In the genomic region with DNA sequence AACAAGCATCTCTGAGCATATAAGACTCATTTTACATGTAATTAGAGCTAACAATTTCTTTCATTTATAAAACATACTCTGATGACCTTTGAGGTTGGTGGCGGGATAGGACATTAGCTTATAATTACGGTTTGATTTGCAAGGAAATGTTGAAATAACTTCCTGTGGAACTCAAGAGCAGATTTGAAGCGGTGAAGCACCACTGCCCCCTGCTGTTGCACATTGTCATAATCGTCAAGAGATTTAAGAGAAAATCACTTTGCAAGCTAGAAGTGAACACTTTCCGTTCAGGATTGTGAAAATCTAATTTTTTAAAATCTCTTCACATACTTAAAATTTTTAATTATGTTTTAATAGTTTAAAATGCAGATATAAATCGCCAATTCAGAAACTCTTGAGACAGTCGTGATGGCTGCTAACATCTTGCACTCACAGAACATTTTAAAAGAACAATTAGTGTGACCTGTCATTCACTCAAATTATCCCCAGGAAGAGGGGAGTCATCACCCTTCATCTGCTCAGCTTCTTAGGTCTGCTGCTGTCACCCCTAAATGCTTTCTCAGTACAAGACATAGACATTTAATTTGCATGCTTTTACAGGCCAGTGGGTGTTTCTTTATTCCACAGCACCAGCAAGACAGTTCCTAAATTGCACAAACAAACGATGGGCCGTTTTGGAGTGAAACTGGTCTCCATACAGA, we compare ENCODE assay signal across 9 mouse cellular contexts.
DNase-seq lines count a peak whose midpoint lies in the region; ATAC-seq and TF ChIP-seq lines count a peak whose summit lies in the region.
"Had no signal": no experiment of that assay in that cellular context is flagged by ENCODE, and none has a peak within 500 bp of the region (broad histone marks: within the 10 kb centered on the region; RNA-seq: fewer than 3 reads in every experiment).

No protein-coding gene starts in this region.

- in situ Hi-C loops in Patski (cut with MboI; ENCODE audit: low pct_unique_long_range_greater_than_20kb) = loop anchor here (5.0 to 10.0 kb wide), 3 partner anchors 150 to 503 kb away; no protein-coding TSS in a partner anchor

- H3K4me1 ChIP-seq in intestine, embryonic 14.5 days (replicated peaks; ENCODE audit: control insufficient read depth, insufficient read depth, low read length) = no peaks in the 10 kb centered on the region; the same call in 1 of the 2 replicates
- peaks cover 4% of the 10 kb centered on the region; the same call in 1 of the 2 replicates for H3K4me1 ChIP-seq in intestine, embryonic 15.5 days (replicated peaks)
- H3K4me1 ChIP-seq: limb, embryonic 15.5 days had no signal

- H3K9ac ChIP-seq in intestine, embryonic 14.5 days (ENCODE audit: low read length) = no peak overlapping the region
- no peak overlapping the region for H3K9ac ChIP-seq in intestine, embryonic 15.5 days
- H3K9ac ChIP-seq: limb, embryonic 15.5 days had no signal

- no peak overlapping the region for H3K4me2 ChIP-seq in intestine, embryonic 14.5 days (ENCODE audit: low read length)
- no peak overlapping the region for H3K4me2 ChIP-seq in intestine, embryonic 15.5 days (replicated peaks)
- H3K4me2 ChIP-seq: limb, embryonic 15.5 days had no signal

- H3K9me3 ChIP-seq in intestine, embryonic 14.5 days (ENCODE audit: control insufficient read depth, low read length) = no peaks in the 10 kb centered on the region
- no peaks in the 10 kb centered on the region for H3K9me3 ChIP-seq in intestine, embryonic 15.5 days
- H3K9me3 ChIP-seq: limb, embryonic 15.5 days had no signal

- POLR2A ChIA-PET in Patski (lab: Charles Lee) = interaction anchor here (0.6 to 0.7 kb wide), 2 partner anchors 211 to 508 kb away, joined by 3 read pairs; no protein-coding TSS in a partner anchor

- intact Hi-C loops in heart, postnatal 10 days (cut with DNase I) = loop anchor here (2.0 kb wide), 2 partner anchors 180 to 516 kb away; no protein-coding TSS in a partner anchor

- no peak overlapping the region for H3K27ac ChIP-seq in intestine, embryonic 14.5 days (ENCODE audit: low read depth)
- no peak overlapping the region for H3K27ac ChIP-seq in intestine, embryonic 15.5 days
- H3K27ac ChIP-seq: limb, embryonic 15.5 days had no signal

- TF ChIP-seq CTCF in Patski (IDR thresholded peaks at IDR 0.05) = peak; percentile 92

- no peak overlapping the region for H3K4me3 ChIP-seq in intestine, embryonic 14.5 days (ENCODE audit: low read depth, low read length)
- H3K4me3 ChIP-seq in intestine, embryonic 15.5 days (replicated peaks) = no peak overlapping the region
- H3K4me3 ChIP-seq: limb, embryonic 15.5 days had no signal

- peak; percentile 88 for DNase-seq in intestine, embryonic 14.5 days (ENCODE audit: low spot score)
- peak; percentile 27 for DNase-seq in Patski (ENCODE audit: low read depth, low spot score)
- peak; percentile 91 for DNase-seq in embryo, embryonic 10 days (ENCODE audit: low spot score)
- peak; percentile 57 to 82 for DNase-seq in heart, postnatal 10 days
- DNase-seq in left cerebral cortex, adult 18-20 months (ENCODE audit: low spot score in 2 of 2) = peak; percentile 64 to 82
- DNase-seq in ovary, postnatal 14 days (ENCODE audit: low spot score) = peak; percentile 46

- no peak for ATAC-seq in intestine, embryonic 14.5 days (replicated peaks; ENCODE audit: low FRiP score, low TSS enrichment, low read depth)
- no peak for ATAC-seq in intestine, embryonic 15.5 days
- no peak for ATAC-seq in Patski
- ATAC-seq in erythroblast, adult 5-6 weeks (replicated peaks; ENCODE audit: low FRiP score, poor library complexity, severe bottlenecking) = no peak

- 21% methylated on average over 9 of the region's 9 CpGs for WGBS in intestine, embryonic 14.5 days
- 20% methylated on average over 9 of the region's 9 CpGs for WGBS in intestine, embryonic 15.5 days

- H3K36me3 ChIP-seq in intestine, embryonic 14.5 days (ENCODE audit: control insufficient read depth, insufficient read depth, low read length) = no peaks in the 10 kb centered on the region
- H3K36me3 ChIP-seq in intestine, embryonic 15.5 days = no peaks in the 10 kb centered on the region
- H3K36me3 ChIP-seq: limb, embryonic 15.5 days had no signal

- CTCF ChIA-PET in Patski (lab: Charles Lee) = interaction anchor here (0.7 to 3.7 kb wide), 30 partner anchors 9 to 1226 kb away, joined by 3 to 23 read pairs (median 4); a partner anchor contains a TSS

- no peaks in the 10 kb centered on the region for H3K27me3 ChIP-seq in intestine, embryonic 14.5 days (replicated peaks; ENCODE audit: control insufficient read depth, insufficient read depth, low read length)
- no peaks in the 10 kb centered on the region for H3K27me3 ChIP-seq in intestine, embryonic 15.5 days (replicated peaks)
- no peaks in the 10 kb centered on the region for H3K27me3 ChIP-seq in Patski

Comparison
In these comparisons a context has a peak if more than half of its experiments do, and no peak if none do; other contexts are left out.
1. DNase-seq: peak in every context shown above with its lines; median percentile 91 in embryo, embryonic 10 days; 88 in intestine, embryonic 14.5 days; 73 in left cerebral cortex, adult 18-20 months; 70 in heart, postnatal 10 days; 46 in ovary, postnatal 14 days; 27 in Patski.